Mouse (Mus musculus) embryonic fibroblast, embryonic 13.5 days (primary cell): ENCODE measurements around the gene Elmo3.

Experiments used
- CTCF ChIP-seq: IDR thresholded peaks from 2 replicates; pipeline ENCODE4 v1.5.1; 2011; ENCODE audit warnings: mild to moderate bottlenecking, control low read depth, low read length, moderate library complexity, borderline replicate concordance; ENCODE audit not compliant: insufficient read depth
- POLR2A ChIP-seq: IDR thresholded peaks from 2 replicates; pipeline ENCODE4 v1.6.1; 2011; ENCODE audit warnings: low read depth, mild to moderate bottlenecking, control low read depth, low read length, moderate library complexity

- TF ChIP-seq POLR2A (no peak), CTCF (no peak)
These were observed 10.6 kb upstream of the Elmo3 start for GRCm38 (mm10) chr8:105294776-105295175.
